Mouse (Mus musculus) C2C12 (cell line): Measurements from ENCODE around the gene Il24. TPM values are rescaled to one million over a fixed set of nuclear protein-coding genes. Genes with fewer than 3 reads are reported as not detected.

ENCODE experiments used
- H3K27me3 ChIP-seq: one replicate; pipeline ENCODE4 v1.6.1; 2011; ENCODE audit not compliant: control insufficient read depth, insufficient read depth, insufficient read length
- H3K36me3 ChIP-seq: one replicate; pipeline ENCODE4 v1.6.1; 2011; ENCODE audit not compliant: control insufficient read depth, insufficient read depth
- H3K4me3 ChIP-seq: one replicate; pipeline ENCODE4 v1.5.1; 2011; ENCODE audit warnings: mild to moderate bottlenecking, control low read depth; ENCODE audit not compliant: poor library complexity, insufficient read depth, severe bottlenecking
- H3K79me2 ChIP-seq: one replicate; pipeline ENCODE4 v1.6.1; 2011; ENCODE audit not compliant: control insufficient read depth, insufficient read depth
- H3K79me3 ChIP-seq: one replicate; pipeline ENCODE4 v1.6.1; 2011; ENCODE audit warnings: low read depth, control low read depth
- H3ac ChIP-seq: one replicate; pipeline ENCODE3; 2011; ENCODE audit warnings: low read depth; ENCODE audit not compliant: control insufficient read depth, insufficient read length
- CEBPB ChIP-seq: IDR thresholded peaks from one replicate; pipeline ENCODE4 v1.6.1; 2011; ENCODE audit warnings: low read depth, mild to moderate bottlenecking, control low read depth, moderate library complexity
- CTCF ChIP-seq: IDR thresholded peaks from one replicate; pipeline ENCODE4 v1.5.1; 2011; ENCODE audit not compliant: control insufficient read depth, insufficient read depth, insufficient read length
- FOSL1 ChIP-seq: IDR thresholded peaks from one replicate; pipeline ENCODE4 v1.8.0; 2011; ENCODE audit warnings: mild to moderate bottlenecking, low read length; ENCODE audit not compliant: poor library complexity, insufficient read depth, severe bottlenecking
- MAX ChIP-seq: IDR thresholded peaks from one replicate; pipeline ENCODE4 v1.6.1; 2011; ENCODE audit warnings: mild to moderate bottlenecking, control low read depth
- MYOD1 ChIP-seq: IDR thresholded peaks from one replicate; pipeline ENCODE4 v1.6.1; 2011; ENCODE audit warnings: low read depth; ENCODE audit not compliant: control insufficient read depth, insufficient read length
- MYOG ChIP-seq: IDR thresholded peaks from one replicate; pipeline ENCODE4 v1.6.1; 2011; ENCODE audit not compliant: control insufficient read depth, insufficient read length; ENCODE audit errors: extremely low read depth
- USF1 ChIP-seq: IDR thresholded peaks from one replicate; pipeline ENCODE4 v1.6.1; 2011; ENCODE audit warnings: low read depth, mild to moderate bottlenecking, control low read depth, moderate library complexity
- polyA plus RNA-seq: library from polyadenylated mRNA; unstranded; fragments of >200 nt; fragmentation: generic; extraction: Trizol; gene quantifications from one replicate; pipeline ENCODE4 v1.2.1, GENCODE M21; 2012; ENCODE audit warnings: missing spikeins

Gene Il24
- polyA plus RNA-seq, 1 experiment, result not detected

DNA sequence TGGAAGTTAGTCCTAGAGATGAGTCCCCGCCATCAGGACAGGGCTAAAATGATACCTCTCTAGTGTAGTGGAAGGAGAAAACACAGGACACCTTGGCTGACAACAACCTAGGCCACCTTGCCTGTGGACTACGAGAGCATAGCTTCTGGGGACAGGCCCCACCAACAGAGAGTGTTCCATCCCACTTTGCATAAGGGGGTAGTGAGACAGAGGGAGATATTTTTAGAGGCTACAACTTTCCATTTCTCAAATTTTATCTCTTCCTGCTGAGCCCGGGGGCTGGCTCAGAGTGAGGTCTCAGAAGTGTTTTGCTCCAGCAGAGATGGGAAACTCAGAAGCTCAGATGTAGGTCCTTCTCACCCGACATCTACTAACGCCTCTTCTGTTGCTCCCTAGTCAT, 36.8 kb downstream of the Il24 start:
- no peak overlapping the region for H3K4me3 ChIP-seq
- H3K79me3 ChIP-seq, result no peaks in the 10 kb centered on the region
- no peaks in the 10 kb centered on the region for H3K79me2 ChIP-seq
- no peak overlapping the region for H3ac ChIP-seq
- no peak for TF ChIP-seq CTCF
- no peak for TF ChIP-seq MAX
- no peak for TF ChIP-seq MYOD1
- TF ChIP-seq FOSL1, result no peak
- TF ChIP-seq CEBPB, result no peak
- no peak for TF ChIP-seq MYOG
- TF ChIP-seq USF1, result no peak
- no peaks in the 10 kb centered on the region for H3K36me3 ChIP-seq
- H3K27me3 ChIP-seq, result peaks cover 52% of the 10 kb centered on the region

DNA sequence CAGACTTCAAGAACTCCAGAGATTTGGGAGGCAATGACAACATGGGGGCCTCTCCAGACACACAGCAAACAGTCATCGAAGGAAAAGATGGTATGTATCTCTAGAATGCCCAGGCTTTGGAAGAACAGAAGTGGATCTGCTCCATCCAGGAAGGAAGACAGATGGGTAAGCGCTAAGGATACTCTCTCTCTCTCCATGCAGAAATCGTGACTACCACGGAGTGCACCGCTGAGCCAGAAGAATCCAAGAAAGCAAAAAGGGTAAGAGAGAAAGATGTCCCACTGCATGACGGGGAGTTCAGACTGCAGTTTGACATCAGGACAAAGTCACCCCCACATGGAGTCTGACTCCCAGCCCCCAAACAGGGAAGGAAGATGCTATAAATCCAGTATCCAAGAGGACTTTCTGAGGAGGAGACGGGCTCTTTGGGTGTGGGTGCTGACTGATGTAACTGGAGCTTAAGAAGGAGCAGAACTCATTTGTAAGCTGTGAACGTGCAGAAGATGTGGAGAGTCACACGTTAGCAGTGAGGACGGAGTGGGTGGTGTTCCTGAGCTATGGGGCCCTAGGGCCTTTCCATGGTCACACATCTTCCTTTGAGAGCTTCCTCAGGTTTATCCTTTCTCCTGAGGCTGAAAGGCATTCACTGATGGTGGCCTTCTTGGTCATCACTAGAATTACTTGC, 37.6 kb downstream of the Il24 start:
- Histone ChIP-seq H3ac (no peak overlapping the region), H3K4me3 (no peak overlapping the region), H3K27me3 (peaks cover 50% of the 10 kb centered on the region), H3K36me3 (no peaks in the 10 kb centered on the region), H3K79me2 (no peaks in the 10 kb centered on the region), H3K79me3 (no peaks in the 10 kb centered on the region)
- TF ChIP-seq FOSL1, result no peak
- TF ChIP-seq CEBPB, result no peak
- no peak for TF ChIP-seq MAX
- no peak for TF ChIP-seq MYOG
- TF ChIP-seq USF1, result no peak
- TF ChIP-seq MYOD1, result no peak
- TF ChIP-seq CTCF, result no peak

DNA sequence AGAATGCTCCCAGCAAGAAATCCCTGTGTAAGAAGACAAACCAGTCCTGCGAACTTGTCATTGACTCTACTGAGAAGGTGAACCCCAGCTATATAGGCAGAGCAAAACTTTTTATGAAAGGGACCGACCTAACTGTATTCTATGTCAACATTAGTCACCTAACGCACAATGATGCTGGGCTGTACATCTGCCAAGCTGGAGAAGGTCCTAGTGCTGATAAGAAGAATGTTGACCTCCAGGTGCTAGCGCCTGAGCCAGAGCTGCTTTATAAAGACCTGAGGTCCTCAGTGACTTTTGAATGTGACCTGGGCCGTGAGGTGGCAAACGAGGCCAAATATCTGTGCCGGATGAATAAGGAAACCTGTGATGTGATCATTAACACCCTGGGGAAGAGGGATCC, 42.7 kb downstream of the Il24 start:
- Histone ChIP-seq H3ac (no peak overlapping the region), H3K27me3 (peaks cover 30% of the 10 kb centered on the region), H3K4me3 (no peak overlapping the region), H3K79me2 (no peaks in the 10 kb centered on the region), H3K36me3 (no peaks in the 10 kb centered on the region), H3K79me3 (no peaks in the 10 kb centered on the region)
- TF ChIP-seq CTCF (no peak), MYOG (no peak), MAX (no peak), CEBPB (no peak), MYOD1 (no peak), USF1 (no peak), FOSL1 (no peak)

DNA sequence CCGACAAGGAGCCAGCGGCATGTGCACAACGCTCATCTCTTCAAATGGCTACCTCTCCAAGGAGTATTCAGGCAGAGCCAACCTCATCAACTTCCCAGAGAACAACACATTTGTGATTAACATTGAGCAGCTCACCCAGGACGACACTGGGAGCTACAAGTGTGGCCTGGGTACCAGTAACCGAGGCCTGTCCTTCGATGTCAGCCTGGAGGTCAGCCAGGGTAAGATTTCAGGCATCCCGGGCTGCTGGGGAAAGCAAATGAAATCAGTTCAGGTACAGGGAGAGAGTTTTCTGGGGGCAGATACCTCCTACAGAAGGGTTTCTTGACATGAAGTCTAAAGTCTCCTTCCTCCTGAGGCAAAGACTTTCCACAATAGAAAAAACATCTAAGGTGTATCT, 45.6 kb downstream of the Il24 start:
- Histone ChIP-seq H3K4me3 (no peak overlapping the region), H3K27me3 (peaks cover 7% of the 10 kb centered on the region), H3ac (no peak overlapping the region), H3K36me3 (no peaks in the 10 kb centered on the region), H3K79me3 (no peaks in the 10 kb centered on the region), H3K79me2 (no peaks in the 10 kb centered on the region)
- TF ChIP-seq MYOG (no peak), MYOD1 (no peak), CTCF (no peak), MAX (no peak), USF1 (no peak), FOSL1 (no peak), CEBPB (no peak)

DNA sequence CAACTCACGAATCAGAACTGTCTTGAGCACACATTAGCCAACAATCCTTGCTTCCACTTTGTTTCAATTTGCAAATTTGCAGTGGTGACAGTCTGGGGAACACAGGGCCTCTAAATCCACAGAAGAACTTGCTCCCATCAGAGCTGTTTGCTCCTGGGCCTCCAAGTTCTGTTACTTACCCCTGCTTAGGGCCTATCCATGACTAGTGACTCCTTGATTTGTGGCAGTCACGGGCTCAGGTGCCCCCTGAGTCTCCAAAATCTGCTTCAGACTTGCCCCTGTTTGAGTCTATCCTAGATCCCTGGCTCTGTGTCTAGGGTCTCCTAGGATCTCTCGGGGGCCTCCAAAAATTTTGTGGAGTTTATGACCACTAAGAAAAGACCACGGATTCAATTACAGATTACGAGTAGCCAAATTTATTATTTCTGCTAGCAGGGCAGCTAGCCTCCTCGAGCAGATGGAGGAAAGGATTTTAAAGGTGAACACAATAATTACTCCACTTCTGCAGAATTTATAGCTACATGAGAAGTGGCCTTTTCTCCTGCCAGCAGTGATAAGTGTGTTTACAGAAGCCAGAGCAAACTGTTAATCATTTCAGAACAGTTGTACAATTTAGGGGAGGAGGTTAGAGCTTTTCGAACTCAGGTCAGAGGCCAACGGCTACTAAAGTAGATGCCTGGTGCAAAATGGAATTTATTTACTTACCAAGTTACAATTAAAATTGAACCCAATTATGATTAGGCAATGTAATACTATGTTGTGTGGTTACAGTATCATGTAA, 46.5 kb downstream of the Il24 start:
- no peak for TF ChIP-seq CEBPB
- TF ChIP-seq USF1, result no peak
- TF ChIP-seq MYOG, result no peak
- no peak for TF ChIP-seq MAX
- TF ChIP-seq FOSL1, result no peak
- no peak overlapping the region for H3ac ChIP-seq
- H3K27me3 ChIP-seq, result peaks cover 7% of the 10 kb centered on the region
- H3K4me3 ChIP-seq, result no peak overlapping the region
- H3K79me3 ChIP-seq, result no peaks in the 10 kb centered on the region
- H3K36me3 ChIP-seq, result no peaks in the 10 kb centered on the region
- H3K79me2 ChIP-seq, result no peaks in the 10 kb centered on the region

DNA sequence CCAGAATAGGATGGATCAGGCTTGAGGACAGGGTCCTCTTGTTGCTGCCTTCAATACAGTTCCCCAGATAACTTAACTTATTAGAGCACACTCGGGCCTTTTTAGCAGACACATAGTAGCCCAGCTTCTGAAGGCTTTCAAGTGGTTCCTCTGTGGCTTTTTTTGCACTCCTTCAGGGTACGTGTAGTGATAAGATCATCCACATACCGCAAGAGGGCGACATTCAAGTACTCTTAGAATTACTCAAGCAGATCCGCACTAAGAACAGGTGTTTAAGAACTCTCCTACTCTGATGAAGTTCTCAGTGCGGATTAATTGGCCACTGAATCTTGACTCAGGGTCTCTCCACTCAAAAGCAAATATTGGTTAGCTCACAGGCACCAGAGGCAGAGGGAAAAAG, 49.0 kb downstream of the Il24 start:
- no peaks in the 10 kb centered on the region for H3K36me3 ChIP-seq
- H3K79me2 ChIP-seq, result no peaks in the 10 kb centered on the region
- TF ChIP-seq MAX (no peak), CTCF (no peak), MYOG (no peak), CEBPB (no peak), MYOD1 (no peak), USF1 (no peak), FOSL1 (no peak)
- peaks cover 6% of the 10 kb centered on the region for H3K27me3 ChIP-seq
- H3K79me3 ChIP-seq, result no peaks in the 10 kb centered on the region
- no peak overlapping the region for H3ac ChIP-seq
- H3K4me3 ChIP-seq, result no peak overlapping the region
